Mouse (Mus musculus) left cerebral cortex, postnatal 10 days (tissue): ENCODE results near the gene Cln3. TPM values are rescaled to one million over a fixed set of nuclear protein-coding genes. Genes with fewer than 3 reads are reported as not detected.

Source experiments
- DNase-seq, 2 experiments: peaks; one replicate each; pipeline ENCODE4 v3.0.0; 2021 to 2022; ENCODE audit warnings: low spot score in 2 of 2, mixed read lengths in 1 of 2; ENCODE audit errors: extremely low spot score in 1 of 2
- intact Hi-C: fragments of 180-260 bp; cut with DNase I; formaldehyde crosslinking; loops from one replicate; pipeline ENCODE4 v1.15.1; 2025
- total RNA-seq, 2 experiments: library from RNA; stranded (reverse); gene quantifications; 2 replicates each; pipeline ENCODE4 v1.2.3; 2021

Cln3 gene
- total RNA-seq, 2 experiments from 2014 or later: 21.2 to 22.1 TPM

DNA sequence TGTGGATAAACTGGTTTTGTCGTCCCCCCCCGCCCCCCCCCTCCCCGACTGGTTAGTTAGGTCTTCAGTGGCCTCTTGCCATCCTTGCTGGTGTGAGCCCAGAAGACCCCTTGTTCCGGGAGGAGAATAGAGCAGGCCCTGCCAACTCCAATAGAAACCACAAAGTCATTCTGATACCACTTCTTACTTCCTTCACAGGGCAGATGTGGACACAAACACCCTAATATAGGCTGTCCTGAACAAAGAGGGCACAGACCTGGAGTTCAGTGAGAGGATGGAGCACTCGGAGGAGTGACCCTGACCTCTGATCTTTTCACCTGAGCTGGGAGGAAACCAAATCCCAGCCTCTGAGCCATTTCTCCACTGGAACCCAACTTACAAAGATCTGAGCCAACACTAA, 16.3 kb upstream of the Cln3 start:
- intact Hi-C loops: no loop called here
- no peak for DNase-seq

DNA sequence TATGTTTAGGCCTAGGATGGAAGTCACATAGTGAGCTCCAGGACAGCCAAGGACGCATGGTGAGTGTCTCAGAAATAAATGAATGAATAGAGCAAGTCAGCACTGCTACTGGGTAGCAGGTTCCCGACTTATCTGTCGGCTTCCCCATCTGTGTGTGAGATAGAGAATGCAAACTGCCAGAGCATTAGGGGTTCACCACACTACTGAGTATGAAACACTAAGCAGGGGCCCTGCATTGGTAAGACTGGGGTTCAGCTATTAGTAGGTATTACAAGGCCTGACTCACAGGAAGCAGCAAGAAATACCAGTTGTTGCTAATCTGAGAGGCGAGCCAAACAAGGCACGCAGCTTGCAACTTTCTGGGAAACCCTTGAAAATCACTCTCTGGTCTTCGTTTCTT, 13.3 kb upstream of the Cln3 start:
- intact Hi-C loops: no loop called here

DNA sequence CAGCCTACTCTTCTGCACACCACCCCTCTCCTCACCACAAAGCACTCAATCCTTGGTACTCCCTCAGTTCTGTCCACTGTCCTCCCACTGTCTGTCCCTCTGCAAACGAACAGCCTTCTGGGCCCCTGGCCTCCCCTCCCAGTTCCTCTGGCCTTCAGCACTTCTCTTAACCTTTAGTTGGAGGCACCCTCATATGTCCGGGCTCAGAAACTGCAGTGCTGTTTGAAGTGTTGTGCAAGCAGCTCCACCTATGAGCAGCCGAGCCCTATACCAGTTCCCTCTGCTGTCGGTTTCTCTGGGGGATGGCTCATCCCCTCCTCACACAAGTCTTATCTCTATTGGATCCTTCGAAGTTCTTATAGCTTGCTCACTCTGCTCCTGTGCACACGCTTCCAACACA, 10.8 kb upstream of the Cln3 start:
- no peak for DNase-seq

More for the DNA sequence above, 13.3 kb upstream of the Cln3 start:
- DNase-seq: no peak

DNA sequence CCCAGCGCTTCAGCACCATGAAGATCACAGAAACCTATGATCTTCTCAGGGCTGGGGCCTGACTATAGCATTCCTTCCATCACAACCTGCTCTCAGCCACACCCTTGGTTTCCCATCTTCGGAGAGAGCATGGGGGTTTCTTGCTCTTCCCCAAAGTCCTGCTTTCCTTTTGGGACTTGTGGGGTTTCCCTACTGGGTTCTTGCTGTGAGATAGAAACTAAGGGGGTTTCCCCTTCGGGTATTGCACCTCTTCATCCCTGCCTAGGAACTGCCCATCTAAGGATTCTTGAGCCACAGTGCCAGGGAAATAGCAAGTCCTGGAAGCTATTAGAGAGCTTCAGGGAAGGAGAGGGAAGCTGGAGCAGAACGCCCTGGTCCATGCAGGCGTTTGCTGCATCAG, 10.3 kb upstream of the Cln3 start:
- intact Hi-C loops: no loop called here
- DNase-seq: no peak

More for the DNA sequence above, 10.8 kb upstream of the Cln3 start:
- intact Hi-C loops: no loop called here

DNA sequence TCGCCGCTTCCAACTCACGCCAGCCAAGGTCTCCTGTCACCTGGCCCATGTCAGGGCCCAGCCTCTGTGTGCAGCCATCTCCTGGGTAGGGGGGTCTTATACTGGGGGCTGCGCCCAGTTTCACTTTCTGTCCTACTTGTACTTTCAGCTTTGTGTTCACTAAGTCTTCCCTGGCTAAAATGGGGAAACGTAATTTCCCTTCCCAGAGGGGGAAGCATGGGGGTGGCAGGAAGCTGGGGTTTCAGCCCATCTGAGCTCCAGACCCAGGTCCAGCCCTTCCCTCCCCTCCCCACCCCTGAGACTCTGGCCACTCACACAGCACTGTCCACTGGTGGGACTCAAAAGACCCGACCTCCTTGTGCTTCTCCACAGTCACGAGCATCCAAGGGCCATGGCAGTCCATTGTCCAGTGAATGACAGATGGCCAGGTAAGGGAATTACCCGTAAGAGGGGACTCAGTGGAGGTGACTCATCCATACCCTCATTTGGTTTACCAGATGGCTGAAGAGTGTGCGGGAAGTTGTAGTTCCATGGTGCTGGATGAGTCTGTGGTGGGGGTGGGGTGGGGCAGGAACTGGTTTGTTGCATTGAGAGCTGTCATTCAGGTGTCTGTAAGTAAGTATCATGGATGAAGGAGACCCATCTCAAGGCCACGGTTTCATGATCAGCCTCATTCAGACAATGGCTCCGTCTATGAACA, 9.4 kb upstream of the Cln3 start, which contains the start of gene Il27:
Gene Il27, minus strand, starts transcription at position 80 of the 700 bp plus-strand sequence.
- no peak for DNase-seq
- intact Hi-C loops: no loop called here

DNA sequence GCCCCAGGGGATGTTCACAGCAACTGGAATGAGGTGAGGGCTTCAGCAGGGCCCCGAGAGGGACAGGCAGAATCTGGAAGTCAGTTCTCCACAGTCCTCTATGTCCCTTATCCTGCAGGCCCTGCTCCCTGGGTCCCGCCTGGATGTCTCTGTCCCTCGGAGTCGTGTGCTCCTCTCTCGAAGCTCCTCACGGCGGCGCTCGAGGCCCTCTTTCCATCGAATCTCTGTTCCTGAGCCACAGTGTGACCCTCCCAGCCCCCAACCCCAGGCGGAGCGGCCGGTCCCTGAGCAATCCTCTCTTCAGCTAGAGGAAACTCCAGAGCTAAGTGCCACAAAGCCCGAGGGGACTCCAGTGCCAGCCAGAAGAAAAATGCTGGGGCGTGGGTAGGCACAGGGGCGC, 2.2 kb upstream of the Cln3 start:
- peak in 1 of 2 experiments; percentile 88 for DNase-seq
- intact Hi-C loops: loop anchor here (2.0 kb wide), 1 partner anchor 49 kb away; no protein-coding TSS in a partner anchor

DNA sequence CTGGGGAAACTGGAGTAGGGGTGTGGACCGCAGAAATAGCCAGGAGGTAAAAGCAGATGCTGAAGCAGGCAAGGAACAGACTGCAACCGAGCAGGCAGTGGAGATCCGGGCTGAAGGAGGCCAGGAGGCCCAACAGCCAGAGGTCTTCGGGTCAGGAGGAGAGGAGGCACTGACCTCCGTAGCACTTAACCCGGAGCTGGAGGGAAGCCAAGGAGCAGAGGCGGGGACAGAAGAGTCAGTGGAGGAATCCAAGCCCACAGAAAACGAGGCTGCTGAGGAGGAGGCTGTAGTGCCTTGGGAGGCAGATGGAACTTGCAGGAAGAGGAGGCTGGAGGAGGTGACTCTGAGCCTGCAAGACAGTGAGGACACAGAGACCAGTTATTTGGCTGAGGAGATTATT, 1.2 kb upstream of the Cln3 start:
- DNase-seq: peak in 1 of 2 experiments; percentile 49
- intact Hi-C loops: loop anchor here (2.0 kb wide), 1 partner anchor 50 kb away; no protein-coding TSS in a partner anchor

DNA sequence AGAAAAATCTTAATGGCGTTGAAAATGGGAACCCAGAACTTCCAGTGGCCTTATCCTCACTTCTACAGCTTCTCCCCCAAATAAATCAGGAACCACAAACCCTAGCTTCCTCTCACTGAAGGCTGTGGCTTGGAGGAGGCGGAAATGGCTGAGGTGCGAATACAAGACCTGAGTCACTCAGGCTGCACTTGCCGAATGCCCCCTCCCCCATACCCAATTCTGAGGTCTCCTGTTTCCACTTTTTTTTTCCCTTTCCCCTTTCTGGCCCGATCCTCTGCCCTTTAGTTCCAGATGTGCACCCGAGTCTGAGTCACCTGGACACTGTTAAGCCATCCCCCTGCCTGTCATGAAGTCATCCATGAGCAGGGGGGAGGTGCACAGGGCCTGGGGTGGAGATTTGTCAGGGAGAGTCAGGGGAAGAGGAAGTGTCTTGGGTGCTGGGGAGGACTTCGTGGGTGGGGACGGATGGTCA, 1.1 kb downstream of the Cln3 start, which contains the start of gene Apobr:
Gene Apobr, plus strand, starts transcription at position 437 of the 472 bp plus-strand sequence.
- no peak for DNase-seq
- intact Hi-C loops: loop anchor here (5.0 kb wide), 1 partner anchor 108 kb away; no protein-coding TSS in a partner anchor

DNA sequence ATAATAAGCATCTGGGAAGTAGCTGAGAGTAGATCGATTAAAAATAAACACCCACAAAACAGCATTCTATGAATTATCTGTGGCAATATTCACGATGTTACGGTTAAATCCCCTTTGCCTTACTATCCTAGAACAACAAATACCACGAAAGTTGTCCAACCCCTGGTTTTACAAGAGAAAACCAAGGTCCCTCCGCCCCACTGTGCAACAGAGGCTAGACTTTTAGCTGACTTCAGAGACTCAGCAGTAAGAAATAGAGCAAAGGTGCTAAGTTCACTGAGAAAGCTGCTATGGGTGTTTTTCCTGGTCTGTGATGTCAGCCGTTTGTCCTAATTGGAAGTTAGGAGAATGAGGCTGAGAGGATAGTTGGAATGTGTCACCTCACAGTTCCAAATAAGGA, 1.9 kb downstream of the Cln3 start:
- intact Hi-C loops: loop anchor here (5.0 kb wide), 1 partner anchor 109 kb away; no protein-coding TSS in a partner anchor
- DNase-seq: no peak

DNA sequence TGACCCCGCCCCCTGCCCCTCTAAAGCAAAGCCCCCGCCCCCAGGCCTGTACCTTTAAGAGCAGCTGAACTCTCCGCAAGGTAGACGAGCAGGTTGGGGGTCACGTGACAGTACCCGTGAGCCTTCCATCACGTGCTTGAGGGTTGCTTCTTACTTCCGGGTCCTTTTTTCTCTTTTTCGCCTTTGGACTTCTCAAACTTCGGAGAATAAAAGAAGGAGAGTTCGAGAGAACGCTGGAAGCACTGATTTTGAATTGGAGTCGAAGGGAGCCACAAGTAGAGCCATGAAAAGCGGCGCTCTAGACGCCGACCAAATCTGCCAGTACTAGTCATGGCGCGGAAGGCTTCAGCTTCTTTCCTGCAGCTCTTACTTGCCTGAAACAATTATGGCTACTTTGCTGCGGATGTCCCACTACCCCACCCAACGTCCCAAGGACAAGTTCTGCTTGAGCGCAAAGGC, 2.3 kb downstream of the Cln3 start:
- peak; percentile 82 to 91 for DNase-seq
- intact Hi-C loops: loop anchor here (5.0 kb wide), 1 partner anchor 109 kb away; no protein-coding TSS in a partner anchor

DNA sequence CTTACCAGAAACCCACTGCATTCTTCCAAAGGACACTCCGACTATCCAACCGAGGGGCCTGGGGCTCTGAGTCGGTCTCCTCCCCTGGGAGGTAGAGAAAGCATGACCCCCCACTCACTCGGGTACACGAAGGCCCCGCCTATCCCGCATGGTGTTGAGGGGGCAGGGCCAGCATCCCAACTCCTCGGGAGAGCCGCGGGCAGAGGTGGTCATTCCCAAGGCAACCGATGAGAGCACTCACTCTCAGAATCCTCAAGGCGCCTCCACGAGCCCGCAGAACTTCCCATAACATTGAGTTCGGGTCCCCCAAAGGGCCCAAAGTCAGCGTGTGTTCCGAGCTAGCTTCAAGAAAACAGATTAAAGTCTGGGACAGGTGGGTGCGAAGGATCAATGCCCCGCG, 2.9 kb downstream of the Cln3 start:
- intact Hi-C loops: loop anchor here (5.0 kb wide), 1 partner anchor 110 kb away; no protein-coding TSS in a partner anchor
- peak in 1 of 2 experiments; percentile 55 for DNase-seq

DNA sequence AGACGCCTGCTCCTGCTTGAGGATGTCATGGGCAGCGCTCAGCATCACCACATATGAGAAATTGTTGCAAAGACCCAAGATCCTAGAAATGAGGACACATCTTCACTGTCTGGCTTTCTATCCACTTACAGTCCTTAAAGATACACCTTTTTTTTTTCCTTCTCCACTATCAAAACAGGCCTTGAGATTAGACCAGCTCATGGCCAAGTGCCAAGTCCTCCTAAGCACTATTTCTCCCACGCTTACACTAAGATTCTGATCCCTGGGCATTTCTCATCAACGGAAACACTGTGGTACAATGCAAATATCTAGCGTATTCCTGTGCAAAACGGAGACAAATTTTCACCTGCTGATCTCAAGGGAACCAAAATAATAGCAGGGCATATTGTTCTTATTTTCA, 4.0 kb downstream of the Cln3 start:
- intact Hi-C loops: loop anchor here (5.0 kb wide), 1 partner anchor 111 kb away; no protein-coding TSS in a partner anchor
- no peak for DNase-seq

DNA sequence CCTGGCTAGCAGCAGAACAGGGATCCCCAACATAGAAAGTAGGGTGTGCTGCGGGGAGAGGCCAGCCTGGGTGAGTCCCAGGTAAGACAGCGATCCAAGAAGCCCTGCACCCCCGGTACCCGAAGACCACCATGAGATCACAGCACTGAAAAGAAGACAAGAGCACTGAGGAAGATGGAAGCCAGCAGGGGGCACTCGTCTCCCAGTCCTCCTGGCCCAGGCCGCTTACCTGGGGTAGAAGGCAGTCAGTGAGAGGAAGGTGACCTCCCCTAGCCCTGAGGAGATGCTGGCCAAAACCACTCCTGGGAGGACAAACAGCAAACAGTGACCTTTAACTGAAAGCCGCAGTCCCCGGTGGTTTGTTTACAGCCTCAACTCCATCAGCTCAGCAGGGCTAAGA, 6.4 kb downstream of the Cln3 start:
- intact Hi-C loops: no loop called here
- DNase-seq: peak in 1 of 2 experiments; percentile 55

DNA sequence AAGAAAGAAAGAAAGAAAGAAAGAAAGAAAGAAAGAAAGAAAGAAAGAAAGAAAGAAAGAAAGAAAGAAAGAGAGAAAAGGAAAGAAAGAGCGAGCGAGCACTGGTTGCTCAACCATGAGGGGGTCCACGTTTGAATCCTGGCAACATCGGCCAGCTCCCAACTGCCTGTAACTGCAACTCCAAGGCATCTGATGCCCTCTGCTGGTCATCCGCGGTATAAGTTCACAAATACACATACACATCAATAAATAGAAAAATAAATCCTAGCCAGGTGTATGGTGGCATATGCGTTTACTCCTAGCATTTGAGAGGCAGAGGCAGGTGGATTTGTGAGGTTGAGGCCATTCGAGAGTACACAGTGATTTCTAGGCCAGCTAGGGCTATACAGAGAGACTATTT, 8.7 kb downstream of the Cln3 start:
- intact Hi-C loops: no loop called here

DNA sequence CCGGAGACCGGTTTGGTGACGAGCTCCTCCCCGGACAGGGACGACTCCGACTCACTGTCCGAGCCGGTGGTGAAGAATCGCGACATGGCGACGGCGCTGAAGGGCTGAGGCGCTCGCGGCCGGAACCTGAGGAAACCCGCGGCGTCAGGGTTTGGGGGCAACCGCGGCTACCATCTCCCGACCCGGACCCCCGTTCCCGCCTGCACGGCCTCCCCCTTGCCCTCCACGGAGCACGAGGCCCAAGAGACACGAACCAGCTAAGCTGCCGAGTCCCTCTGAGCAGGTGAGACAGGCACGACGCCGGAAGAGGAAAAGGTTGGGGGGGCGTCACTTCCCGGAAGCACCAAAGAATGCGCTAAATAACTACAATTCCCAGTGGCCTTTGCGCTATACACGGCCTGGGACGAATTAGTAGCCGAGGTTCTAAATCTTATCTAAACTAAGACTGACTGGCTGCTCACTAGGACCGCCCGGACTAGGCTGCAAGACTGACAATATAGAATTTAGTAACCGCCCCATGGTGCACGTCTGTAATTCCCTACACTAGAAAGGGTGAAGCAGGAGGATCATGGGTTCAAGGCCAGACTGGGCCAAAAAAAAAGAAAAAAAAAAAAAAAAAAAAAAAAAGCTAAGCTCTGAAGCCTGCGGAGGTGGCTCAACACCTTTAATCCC, 19.4 kb downstream of the Cln3 start, which contains the start of gene Eif3c:
Gene Eif3c, minus strand, starts transcription at position 318 of the 672 bp plus-strand sequence.
- intact Hi-C loops: no loop called here
- peak; percentile 87 for DNase-seq

More for the DNA sequence above, 8.7 kb downstream of the Cln3 start:
- DNase-seq: peak in 1 of 2 experiments; percentile 51

DNA sequence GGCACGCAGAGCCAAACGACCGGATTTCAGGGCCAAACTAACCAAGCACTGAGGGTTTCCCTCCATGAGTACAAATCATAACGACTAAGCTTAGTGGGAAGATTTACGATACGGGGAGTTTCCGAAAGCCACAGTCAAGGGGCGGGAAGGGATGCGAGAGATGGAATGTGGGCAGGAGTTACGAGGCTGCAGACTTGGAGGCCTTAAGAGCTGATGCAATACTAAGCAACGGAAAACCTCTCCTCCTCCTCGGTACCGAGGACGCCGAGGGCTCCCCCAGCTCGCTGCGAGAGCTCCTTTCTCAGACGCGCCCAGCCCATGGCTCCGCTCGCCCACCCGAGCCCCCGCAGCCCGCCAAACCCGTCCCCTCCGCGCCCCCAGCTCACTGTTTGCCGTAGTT, 19.9 kb downstream of the Cln3 start:
- DNase-seq: no peak
- intact Hi-C loops: no loop called here

DNA sequence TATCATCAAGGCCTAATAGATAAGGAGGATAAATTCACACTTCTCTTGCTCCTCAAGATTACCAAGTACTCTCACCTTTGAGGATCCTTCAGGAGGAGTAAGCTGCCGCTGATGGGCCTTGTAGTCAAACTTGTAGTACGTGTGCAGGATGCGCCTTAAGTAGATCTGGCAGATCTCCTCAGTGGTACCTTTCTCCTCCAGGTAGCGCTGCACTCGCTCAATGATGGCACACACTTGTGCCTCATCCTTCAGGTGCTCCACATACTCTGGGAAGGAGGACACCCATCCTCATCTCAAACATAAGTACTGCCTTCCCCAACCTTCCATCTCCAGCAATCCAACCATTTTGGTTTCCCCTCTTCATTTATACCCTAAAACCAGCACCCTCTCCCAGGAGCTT, 29.0 kb downstream of the Cln3 start:
- no peak for DNase-seq
- intact Hi-C loops: no loop called here

DNA sequence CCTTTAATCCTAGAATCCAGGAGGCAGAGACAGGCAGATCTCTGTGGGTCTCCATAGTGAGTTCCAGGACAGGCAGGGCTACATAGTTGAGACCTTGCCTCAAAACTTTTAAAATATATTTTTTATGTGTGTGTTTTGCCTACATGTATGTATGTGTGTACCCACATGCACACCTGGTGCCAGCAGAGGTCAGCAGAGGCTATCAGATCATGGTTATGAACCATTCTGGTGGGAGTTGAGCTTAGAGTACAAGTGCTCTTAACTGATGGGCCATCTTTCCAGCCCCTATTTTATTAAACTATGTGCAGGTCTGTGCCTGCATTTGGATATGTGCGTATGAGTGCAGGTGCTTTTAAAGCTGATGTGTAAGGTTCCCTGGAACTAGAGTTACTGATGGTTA, 30.8 kb downstream of the Cln3 start:
- intact Hi-C loops: loop anchor here (5.0 kb wide), 1 partner anchor 57 kb away; no protein-coding TSS in a partner anchor
- DNase-seq: no peak

DNA sequence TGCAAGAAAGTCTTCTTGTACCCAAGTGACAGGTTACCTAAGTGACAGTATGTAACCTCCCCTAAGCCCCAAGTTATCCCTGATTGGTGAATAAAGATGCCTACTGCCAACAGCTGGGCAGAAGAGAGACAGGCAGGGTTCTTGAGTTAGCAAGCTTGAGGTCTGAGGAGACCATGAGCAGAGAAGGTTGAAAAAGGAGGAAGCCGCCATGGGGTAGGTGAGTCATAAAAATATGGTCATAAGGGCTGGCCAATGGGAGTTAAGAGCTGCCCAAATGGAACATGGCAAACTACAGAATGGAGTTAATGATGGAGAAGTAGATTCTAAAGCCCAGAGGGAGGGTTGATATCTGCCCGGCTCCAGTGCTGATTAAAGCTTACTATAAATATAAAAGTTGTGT, 40.0 kb downstream of the Cln3 start:
- intact Hi-C loops: no loop called here
- no peak for DNase-seq
